Mouse (Mus musculus): ENCODE measurements around the gene Las1l. TPM values are rescaled to one million over a fixed set of nuclear protein-coding genes. Genes with fewer than 3 reads are reported as not detected.

The Las1l gene
- total RNA-seq (2021): 10 to 100 TPM; 36.6 to 37.1 TPM
- long read RNA-seq, experiment 1, transcript Las1l-202 (14 exons, 2,581 nt): major isoform, 24 of 95 reads
- long read RNA-seq, experiment 1, transcript Las1l-201 (13 exons, 2,530 nt): minor isoform, 9 of 95 reads
- long read RNA-seq, experiment 1, partial matches to known transcripts: 58 of 95 reads
- long read RNA-seq, experiment 1, other reads (novel, unspliced or antisense): 4 of 95 reads
- long read RNA-seq, experiment 2, transcript Las1l-202 (14 exons, 2,581 nt): major isoform, 6 of 67 reads
- long read RNA-seq, experiment 2, partial matches to known transcripts: 57 of 67 reads
- long read RNA-seq, experiment 2, other reads (novel, unspliced or antisense): 1 of 67 reads

- peak; percentile 91 to 94 for DNase-seq
Measured at GRCm38 (mm10) chrX:95956497-95957293, at the start of gene Las1l. Gene Las1l (minus strand): TSS chrX:95956962.

- DNase-seq: peak in 1 of 2 experiments; percentile 27
Measured at GRCm38 (mm10) chrX:96006395-96006794, 49.6 kb upstream of the Las1l start.

- DNase-seq: no peak
Measured at GRCm38 (mm10) chrX:95999601-96000000, 42.8 kb upstream of the Las1l start.

- no peak for DNase-seq
Measured at GRCm38 (mm10) chrX:95993206-95993605, 36.4 kb upstream of the Las1l start.

GRCm38 (mm10) chrX:95969936-95970335, 13.2 kb upstream of the Las1l start:
- DNase-seq: no peak

- DNase-seq: no peak
Measured at GRCm38 (mm10) chrX:95969116-95969515, 12.4 kb upstream of the Las1l start.

- DNase-seq: peak; percentile 70 to 76
Measured at GRCm38 (mm10) chrX:95968594-95968965, 11.8 kb upstream of the Las1l start.

GRCm38 (mm10) chrX:95967847-95968593, 11.3 kb upstream of the Las1l start:
- peak in 1 of 2 experiments; percentile 12 for DNase-seq

- DNase-seq: no peak
Measured at GRCm38 (mm10) chrX:95965036-95965435, 8.3 kb upstream of the Las1l start.

- DNase-seq: peak in 1 of 2 experiments; percentile 16
Measured at GRCm38 (mm10) chrX:95963366-95963765, 6.6 kb upstream of the Las1l start.

- peak in 1 of 2 experiments; percentile 15 for DNase-seq
Measured at GRCm38 (mm10) chrX:95957461-95957860, 699 bp upstream of the Las1l start.

- DNase-seq: peak; percentile 6 to 42
Measured at GRCm38 (mm10) chrX:95950776-95951175, 6.0 kb downstream of the Las1l start.

GRCm38 (mm10) chrX:95948135-95948534, 8.6 kb downstream of the Las1l start:
- DNase-seq: no peak

- no peak for DNase-seq
Measured at GRCm38 (mm10) chrX:95945496-95945895, 11.3 kb downstream of the Las1l start.

- no peak for DNase-seq
Measured at GRCm38 (mm10) chrX:95935481-95935880, 21.3 kb downstream of the Las1l start.

- no peak for DNase-seq
Measured at GRCm38 (mm10) chrX:95902716-95903115, 54.0 kb downstream of the Las1l start.

Other genes with a start within 250 kb of the Las1l start
- gene Zc3h12b, start 245.3 kb downstream of the Las1l start, total RNA-seq (2021): under 1 TPM; 0.45 to 0.80 TPM
- 100 to 1,000 TPM; 103 to 114 TPM for gene Msn, start 139.1 kb upstream of the Las1l start, total RNA-seq (2021)